10 mouse cellular contexts compared by ENCODE assay signal in genomic region chr8:34300331-34300903, GRCm38 (mm10).
DNase-seq lines count a peak whose midpoint lies in the region; TF ChIP-seq lines count a peak whose summit lies in the region.
"Had no signal": no experiment of that assay in that cellular context is flagged by ENCODE, and none has a peak within 500 bp of the region (broad histone marks: within the 10 kb centered on the region; RNA-seq: fewer than 3 reads in every experiment).

No protein-coding gene starts in this region.

- no peak overlapping the region for H3K4me3 ChIP-seq in left cerebral cortex, adult 2 months
- H3K4me3 ChIP-seq: limb, embryonic 13.5 days; neural tube, embryonic 12.5 days had no signal

- H3K27ac ChIP-seq in left cerebral cortex, adult 2 months: no peak overlapping the region
- H3K27ac ChIP-seq: limb, embryonic 13.5 days; neural tube, embryonic 12.5 days had no signal

- TF ChIP-seq CTCF in left cerebral cortex, adult 2 months (IDR thresholded peaks at IDR 0.05): no peak

- peak; percentile 14 to 26 for DNase-seq in cerebellum, postnatal 14 days
- DNase-seq in cerebellum, adult 9-11 months: no peak
- DNase-seq in urinary bladder, postnatal 25 days (ENCODE audit: low spot score): peak; percentile 49
- DNase-seq in urinary bladder, postnatal 10 days (ENCODE audit: low spot score): no peak
- peak; percentile 27 for DNase-seq in kidney, postnatal 14 days
- no peak for DNase-seq in layer of hippocampus, postnatal 14 days (ENCODE audit: low spot score in 2 of 2)
- no peak for DNase-seq in left cerebral cortex, adult 2 months (ENCODE audit: extremely low spot score in 1 of 2, low spot score in 2 of 2)
- no peak for DNase-seq in layer of hippocampus, adult 9-11 months

- intact Hi-C loops in left cerebral cortex, adult 2 months (cut with DNase I): no loop called here

Comparison
In these comparisons a context has a peak if more than half of its experiments do, and no peak if none do; other contexts are left out.
1. DNase-seq: peak in cerebellum, postnatal 14 days (2 of 2), urinary bladder, postnatal 25 days (single experiment) and kidney, postnatal 14 days (single experiment); none in cerebellum, adult 9-11 months (single experiment), urinary bladder, postnatal 10 days (single experiment), layer of hippocampus, postnatal 14 days (0 of 2), left cerebral cortex, adult 2 months (0 of 2) and layer of hippocampus, adult 9-11 months (single experiment).